Mouse (Mus musculus): ENCODE measurements at regions not wholly inside any gene's neighbourhood (a gene's known extent, or its start where the extent isn't known, plus 50 kb on each side); places are given as distances from the start of the nearest gene placed in this dataset.

DNA sequence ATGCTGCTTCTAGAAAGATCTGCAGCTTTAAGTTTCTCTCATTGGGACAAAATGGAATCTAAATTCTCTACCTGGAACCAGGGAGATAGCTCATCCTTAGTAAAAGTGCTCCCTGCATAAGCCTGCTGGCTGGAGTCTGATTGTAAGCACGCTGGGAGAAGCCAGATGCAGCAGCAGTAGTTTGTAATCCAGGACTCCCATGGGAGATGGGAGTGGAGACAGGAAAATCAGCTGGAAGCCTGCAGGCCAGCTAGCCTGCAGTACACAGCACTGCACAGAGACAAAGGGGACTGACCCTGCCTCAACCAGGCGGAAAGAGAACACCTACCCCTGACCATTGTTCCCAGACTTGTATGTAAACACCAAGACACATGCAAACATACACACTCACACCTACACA is 170.2 kb downstream of the Shq1 start:
- H3K4me2 ChIP-seq (replicated peaks; ENCODE audit: low read depth): no peak overlapping the region
- H3K9me3 ChIP-seq (ENCODE audit: control insufficient read depth): no peaks in the 10 kb centered on the region
- no peak overlapping the region for H3K4me3 ChIP-seq (ENCODE audit: low read depth, low read length)
- no peak overlapping the region for H3K27ac ChIP-seq (ENCODE audit: low read depth, low read length)
- TF ChIP-seq CTCF (IDR thresholded peaks at IDR 0.05; ENCODE audit: low read depth): no peak
- H3K4me1 ChIP-seq (replicated peaks; ENCODE audit: control insufficient read depth, insufficient read depth, low read length): no peaks in the 10 kb centered on the region
- ATAC-seq: no peak
- no peaks in the 10 kb centered on the region for H3K27me3 ChIP-seq (replicated peaks; ENCODE audit: control insufficient read depth, insufficient read depth, low read length)
- no peaks in the 10 kb centered on the region for H3K36me3 ChIP-seq (ENCODE audit: control insufficient read depth, insufficient read depth)
- WGBS: 65% methylated on average over 2 of the region's 2 CpGs
- H3K9ac ChIP-seq (ENCODE audit: low read depth, low read length): no peak overlapping the region

DNA sequence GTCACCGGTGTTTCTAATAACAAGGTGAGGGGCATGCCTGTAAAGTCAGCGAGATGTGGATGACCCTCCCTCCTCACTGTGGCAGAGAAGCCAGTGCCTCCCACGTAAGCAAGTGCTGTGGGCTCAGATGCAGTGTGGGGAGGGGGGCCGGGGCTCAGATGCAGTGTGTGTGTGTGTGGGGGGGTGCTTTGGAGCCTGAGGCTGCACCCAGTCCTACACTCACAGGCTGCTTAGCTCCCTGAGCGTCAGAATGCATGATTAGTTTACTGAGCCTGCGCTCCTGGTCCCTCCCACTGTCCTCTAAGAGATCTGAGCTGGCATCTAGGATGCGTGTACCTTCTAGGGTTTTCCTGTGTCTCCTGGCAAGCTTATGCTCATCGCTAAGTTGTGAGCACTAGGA is 170.9 kb downstream of the Shq1 start:
- H3K36me3 ChIP-seq (ENCODE audit: control insufficient read depth, insufficient read depth): no peaks in the 10 kb centered on the region
- TF ChIP-seq CTCF (IDR thresholded peaks at IDR 0.05; ENCODE audit: low read depth): no peak
- H3K27me3 ChIP-seq (replicated peaks; ENCODE audit: control insufficient read depth, insufficient read depth, low read length): no peaks in the 10 kb centered on the region
- WGBS: 74% methylated on average over 8 of the region's 8 CpGs
- no peak for ATAC-seq
- no peaks in the 10 kb centered on the region for H3K9me3 ChIP-seq (ENCODE audit: control insufficient read depth)
- H3K27ac ChIP-seq (ENCODE audit: low read depth, low read length): no peak overlapping the region
- no peak overlapping the region for H3K4me2 ChIP-seq (replicated peaks; ENCODE audit: low read depth)
- H3K4me1 ChIP-seq (replicated peaks; ENCODE audit: control insufficient read depth, insufficient read depth, low read length): no peaks in the 10 kb centered on the region
- no peak overlapping the region for H3K4me3 ChIP-seq (ENCODE audit: low read depth, low read length)
- no peak overlapping the region for H3K9ac ChIP-seq (ENCODE audit: low read depth, low read length)

DNA sequence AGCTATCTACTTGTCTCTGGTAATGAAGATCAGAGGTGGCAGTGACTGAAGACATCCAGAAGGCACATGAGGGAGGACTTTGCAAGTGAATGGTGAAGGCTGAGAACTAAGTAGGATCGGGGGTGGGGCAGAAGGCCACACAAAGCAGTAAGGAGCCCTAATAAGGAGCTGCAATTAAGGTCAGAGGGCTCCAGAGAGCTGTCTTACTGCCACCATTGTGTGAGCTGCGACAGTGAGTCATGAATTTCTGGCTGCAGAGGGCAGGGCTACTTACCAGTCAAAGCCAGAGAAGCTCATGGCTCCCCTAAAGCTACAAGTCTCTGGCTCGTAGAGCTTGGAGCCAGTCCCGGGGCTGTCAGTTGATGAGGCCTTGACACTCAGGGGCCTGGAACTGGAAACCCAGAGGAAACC is 172.1 kb downstream of the Shq1 start:
- Histone ChIP-seq H3K9ac (ENCODE audit: low read depth, low read length) (no peak overlapping the region), H3K27ac (ENCODE audit: low read depth, low read length) (no peak overlapping the region), H3K27me3 (replicated peaks; ENCODE audit: control insufficient read depth, insufficient read depth, low read length) (no peaks in the 10 kb centered on the region), H3K4me2 (replicated peaks; ENCODE audit: low read depth) (no peak overlapping the region), H3K4me3 (ENCODE audit: low read depth, low read length) (no peak overlapping the region), H3K4me1 (replicated peaks; ENCODE audit: control insufficient read depth, insufficient read depth, low read length) (no peaks in the 10 kb centered on the region), H3K36me3 (ENCODE audit: control insufficient read depth, insufficient read depth) (no peaks in the 10 kb centered on the region), H3K9me3 (ENCODE audit: control insufficient read depth) (no peaks in the 10 kb centered on the region)
- no peak for TF ChIP-seq CTCF (IDR thresholded peaks at IDR 0.05; ENCODE audit: low read depth)
- no peak for ATAC-seq
- WGBS: 41% methylated on average over 4 of the region's 4 CpGs

DNA sequence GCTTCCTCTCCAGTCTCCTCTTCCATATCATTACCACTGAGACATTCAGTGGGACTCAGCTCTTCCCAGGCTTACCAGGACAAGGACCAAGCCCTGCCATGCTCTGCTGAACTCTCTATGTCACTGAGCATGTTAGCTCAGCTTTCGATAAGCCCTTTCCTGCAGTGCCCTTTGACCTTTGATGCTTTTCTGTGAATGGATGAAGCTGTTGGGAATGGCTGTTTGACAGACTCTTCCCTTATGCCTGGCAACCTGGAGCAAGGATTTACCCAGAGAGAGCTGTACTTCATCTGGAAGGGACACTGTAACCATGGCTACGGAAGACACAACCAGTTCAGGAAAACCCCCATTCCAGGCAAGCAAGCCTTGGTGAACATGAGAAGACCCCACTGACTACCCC is 172.8 kb downstream of the Shq1 start:
- no peak for TF ChIP-seq CTCF (IDR thresholded peaks at IDR 0.05; ENCODE audit: low read depth)
- no peak overlapping the region for H3K9ac ChIP-seq (ENCODE audit: low read depth, low read length)
- no peak overlapping the region for H3K27ac ChIP-seq (ENCODE audit: low read depth, low read length)
- no peaks in the 10 kb centered on the region for H3K4me1 ChIP-seq (replicated peaks; ENCODE audit: control insufficient read depth, insufficient read depth, low read length)
- no peaks in the 10 kb centered on the region for H3K27me3 ChIP-seq (replicated peaks; ENCODE audit: control insufficient read depth, insufficient read depth, low read length)
- 75% methylated on average over 2 of the region's 2 CpGs for WGBS
- ATAC-seq: no peak
- H3K4me2 ChIP-seq (replicated peaks; ENCODE audit: low read depth): no peak overlapping the region
- H3K4me3 ChIP-seq (ENCODE audit: low read depth, low read length): no peak overlapping the region
- no peaks in the 10 kb centered on the region for H3K36me3 ChIP-seq (ENCODE audit: control insufficient read depth, insufficient read depth)
- H3K9me3 ChIP-seq (ENCODE audit: control insufficient read depth): no peaks in the 10 kb centered on the region

DNA sequence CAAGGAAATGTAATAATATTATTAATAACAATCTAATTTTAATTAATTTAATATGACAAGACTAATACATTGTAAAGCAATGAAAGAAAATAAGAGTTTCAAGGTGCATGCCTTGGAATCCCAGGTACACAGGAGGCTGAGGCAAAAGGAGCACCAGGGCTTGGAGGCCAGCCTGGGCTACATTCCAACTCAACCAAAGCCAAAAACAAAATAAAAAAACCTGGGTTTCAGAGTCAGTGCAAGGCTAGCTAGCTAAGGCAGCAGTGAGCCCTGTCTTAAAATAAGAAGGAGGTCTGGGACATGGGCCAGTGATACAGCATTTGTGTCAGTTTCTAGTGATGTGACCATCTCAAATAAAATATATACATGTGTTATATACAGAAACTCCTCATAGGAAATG is 174.8 kb downstream of the Shq1 start:
- TF ChIP-seq CTCF (IDR thresholded peaks at IDR 0.05; ENCODE audit: low read depth): no peak
- no peak overlapping the region for H3K4me2 ChIP-seq (replicated peaks; ENCODE audit: low read depth)

DNA sequence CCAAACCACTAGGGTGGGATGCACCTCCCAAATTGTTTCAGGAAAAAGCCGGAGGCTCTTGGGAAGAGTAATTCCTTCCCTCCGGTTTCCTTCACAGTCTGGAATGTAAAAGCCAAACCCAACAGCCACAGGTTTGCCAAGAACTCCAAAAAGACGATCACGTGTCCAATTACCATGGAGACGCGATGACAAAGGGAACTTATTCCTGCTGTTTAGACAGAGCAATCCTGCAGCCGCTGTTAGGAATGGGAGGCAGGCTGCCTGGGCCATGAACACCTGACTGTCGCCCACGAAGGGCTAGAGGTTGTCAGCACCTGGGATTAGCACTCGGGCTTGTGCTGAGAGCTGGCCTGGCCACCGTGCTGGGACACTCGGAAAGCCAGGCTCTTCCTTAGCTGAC is 175.8 kb downstream of the Shq1 start:
- H3K27me3 ChIP-seq (replicated peaks; ENCODE audit: control insufficient read depth, insufficient read depth, low read length): no peaks in the 10 kb centered on the region
- H3K9ac ChIP-seq (ENCODE audit: low read depth, low read length): no peak overlapping the region
- no peak for TF ChIP-seq CTCF (IDR thresholded peaks at IDR 0.05; ENCODE audit: low read depth)
- no peak overlapping the region for H3K27ac ChIP-seq (ENCODE audit: low read depth, low read length)
- no peak overlapping the region for H3K4me3 ChIP-seq (ENCODE audit: low read depth, low read length)
- H3K36me3 ChIP-seq (ENCODE audit: control insufficient read depth, insufficient read depth): no peaks in the 10 kb centered on the region
- H3K4me1 ChIP-seq (replicated peaks; ENCODE audit: control insufficient read depth, insufficient read depth, low read length): no peaks in the 10 kb centered on the region
- no peak for ATAC-seq
- 62% methylated on average over 12 of the region's 12 CpGs for WGBS
- H3K4me2 ChIP-seq (replicated peaks; ENCODE audit: low read depth): no peak overlapping the region
- H3K9me3 ChIP-seq (ENCODE audit: control insufficient read depth): no peaks in the 10 kb centered on the region

More for the DNA sequence above, 174.8 kb downstream of the Shq1 start:
- no peak for ATAC-seq
- no peak overlapping the region for H3K27ac ChIP-seq (ENCODE audit: low read depth, low read length)
- no peaks in the 10 kb centered on the region for H3K36me3 ChIP-seq (ENCODE audit: control insufficient read depth, insufficient read depth)
- H3K4me1 ChIP-seq (replicated peaks; ENCODE audit: control insufficient read depth, insufficient read depth, low read length): no peaks in the 10 kb centered on the region
- no peaks in the 10 kb centered on the region for H3K27me3 ChIP-seq (replicated peaks; ENCODE audit: control insufficient read depth, insufficient read depth, low read length)
- no peak overlapping the region for H3K4me3 ChIP-seq (ENCODE audit: low read depth, low read length)
- no peaks in the 10 kb centered on the region for H3K9me3 ChIP-seq (ENCODE audit: control insufficient read depth)
- H3K9ac ChIP-seq (ENCODE audit: low read depth, low read length): no peak overlapping the region

DNA sequence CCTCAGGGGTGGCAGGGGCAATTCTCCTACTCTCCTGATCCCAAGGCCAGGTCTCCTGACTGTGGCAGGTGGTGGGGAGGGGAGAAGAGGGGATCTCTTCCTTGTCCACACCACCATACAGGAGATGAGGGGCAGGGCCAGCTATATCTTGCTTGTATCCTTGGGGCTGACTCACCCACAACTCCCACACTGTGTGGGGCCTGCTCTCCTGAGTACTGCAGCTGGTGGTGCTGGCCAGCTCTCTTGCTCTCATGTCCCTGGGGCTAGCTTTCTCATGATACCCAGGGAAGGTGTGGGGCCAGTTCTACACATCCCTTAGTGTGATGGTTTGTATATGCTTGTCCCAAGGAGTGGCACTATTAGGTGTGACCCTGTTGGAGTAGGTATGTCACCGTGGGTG is 177.4 kb downstream of the Shq1 start:
- no peaks in the 10 kb centered on the region for H3K4me1 ChIP-seq (replicated peaks; ENCODE audit: control insufficient read depth, insufficient read depth, low read length)
- no peak overlapping the region for H3K9ac ChIP-seq (ENCODE audit: low read depth, low read length)
- H3K27ac ChIP-seq (ENCODE audit: low read depth, low read length): no peak overlapping the region
- no peak for ATAC-seq
- WGBS: 46% methylated on average over 1 of the region's 1 CpGs
- no peaks in the 10 kb centered on the region for H3K36me3 ChIP-seq (ENCODE audit: control insufficient read depth, insufficient read depth)
- H3K4me2 ChIP-seq (replicated peaks; ENCODE audit: low read depth): no peak overlapping the region
- H3K27me3 ChIP-seq (replicated peaks; ENCODE audit: control insufficient read depth, insufficient read depth, low read length): no peaks in the 10 kb centered on the region
- H3K4me3 ChIP-seq (ENCODE audit: low read depth, low read length): no peak overlapping the region
- no peak for TF ChIP-seq CTCF (IDR thresholded peaks at IDR 0.05; ENCODE audit: low read depth)
- H3K9me3 ChIP-seq (ENCODE audit: control insufficient read depth): no peaks in the 10 kb centered on the region
